Mouse (Mus musculus) adrenal gland, postnatal 36 days (tissue): ENCODE results near the gene Elp1. TPM values are rescaled to one million over a fixed set of nuclear protein-coding genes. Genes with fewer than 3 reads are reported as not detected.

Experiments used
- DNase-seq, 2 experiments: peaks; one replicate each; pipeline ENCODE4 v3.0.0; 2021; ENCODE audit warnings: mixed read lengths in 1 of 2
- long read RNA-seq, 2 experiments: library from polyadenylated mRNA; stranded (forward); transcript quantifications; one replicate each; pipeline ENCODE4 v2.0.0; 2021; ENCODE audit warnings: borderline sequencing depth in 2 of 2
- total RNA-seq, 2 experiments: library from RNA; stranded (reverse); gene quantifications; 2 replicates each; pipeline ENCODE4 v1.2.3; 2021

Gene Elp1
- 10 to 100 TPM; 26.9 to 33.0 TPM for total RNA-seq
- long read RNA-seq, experiment 1, full-length matches to known transcripts, result 3 of 12 reads
- long read RNA-seq, experiment 1, partial matches to known transcripts, result 6 of 12 reads
- long read RNA-seq, experiment 1, other reads (novel, unspliced or antisense), result 3 of 12 reads
- long read RNA-seq, experiment 2, full-length matches to known transcripts, result 3 of 5 reads
- long read RNA-seq, experiment 2, partial matches to known transcripts, result 2 of 5 reads
- long read RNA-seq, experiment 2, other reads (novel, unspliced or antisense), result 0 of 5 reads

- DNase-seq, result peak; percentile 95 to 96
Measured at GRCm38 (mm10) chr4:56801907-56802668, at the start of gene Elp1, which contains the start of gene Fam206a. TSS of gene Elp1 (minus strand) at chr4:56802331. TSS of gene Fam206a (plus strand) at chr4:56802345.

GRCm38 (mm10) chr4:56850724-56851123, 48.6 kb upstream of the Elp1 start:
- DNase-seq, result peak in 1 of 2 experiments; percentile 12

- no peak for DNase-seq
Measured at GRCm38 (mm10) chr4:56848044-56848443, 45.9 kb upstream of the Elp1 start.

- DNase-seq, result no peak
Measured at GRCm38 (mm10) chr4:56847400-56847799, 45.3 kb upstream of the Elp1 start.

- no peak for DNase-seq
Measured at GRCm38 (mm10) chr4:56845896-56846533, 43.9 kb upstream of the Elp1 start.

- DNase-seq, result no peak
Measured at GRCm38 (mm10) chr4:56844911-56845310, 42.8 kb upstream of the Elp1 start.

GRCm38 (mm10) chr4:56843963-56844362, 41.8 kb upstream of the Elp1 start:
- no peak for DNase-seq

GRCm38 (mm10) chr4:56842501-56842900, 40.4 kb upstream of the Elp1 start:
- no peak for DNase-seq

- DNase-seq, result no peak
Measured at GRCm38 (mm10) chr4:56840297-56840696, 38.2 kb upstream of the Elp1 start.

GRCm38 (mm10) chr4:56837661-56838060, 35.5 kb upstream of the Elp1 start:
- DNase-seq, result peak; percentile 56 to 71

- peak in 1 of 2 experiments; percentile 44 for DNase-seq
Measured at GRCm38 (mm10) chr4:56831998-56832397, 29.9 kb upstream of the Elp1 start.

GRCm38 (mm10) chr4:56831013-56831609, 29.0 kb upstream of the Elp1 start:
- DNase-seq, result no peak

GRCm38 (mm10) chr4:56829511-56829921, 27.4 kb upstream of the Elp1 start:
- peak; percentile 13 to 16 for DNase-seq

GRCm38 (mm10) chr4:56828932-56829331, 26.8 kb upstream of the Elp1 start:
- DNase-seq, result no peak

- DNase-seq, result peak; percentile 56 to 78
Measured at GRCm38 (mm10) chr4:56824231-56824630, 22.1 kb upstream of the Elp1 start.

GRCm38 (mm10) chr4:56820017-56820550, 18.0 kb upstream of the Elp1 start:
- DNase-seq, result no peak

- no peak for DNase-seq
Measured at GRCm38 (mm10) chr4:56815131-56815530, 13.0 kb upstream of the Elp1 start.

GRCm38 (mm10) chr4:56812096-56812495, 10.0 kb upstream of the Elp1 start:
- DNase-seq, result no peak

GRCm38 (mm10) chr4:56811642-56812041, 9.5 kb upstream of the Elp1 start:
- DNase-seq, result no peak

- no peak for DNase-seq
Measured at GRCm38 (mm10) chr4:56809050-56809449, 6.9 kb upstream of the Elp1 start.

GRCm38 (mm10) chr4:56802669-56803150, 579 bp upstream of the Elp1 start:
- DNase-seq, result peak in 1 of 2 experiments; percentile 9

- no peak for DNase-seq
Measured at GRCm38 (mm10) chr4:56791373-56791772, 10.8 kb downstream of the Elp1 start.
